Mouse (Mus musculus): ENCODE results near the gene Zfp318. TPM values are rescaled to one million over a fixed set of nuclear protein-coding genes. Genes with fewer than 3 reads are reported as not detected.

The Zfp318 gene
- polyA plus RNA-seq, 1 experiment from 2014 or later, result 13.0 TPM

DNA sequence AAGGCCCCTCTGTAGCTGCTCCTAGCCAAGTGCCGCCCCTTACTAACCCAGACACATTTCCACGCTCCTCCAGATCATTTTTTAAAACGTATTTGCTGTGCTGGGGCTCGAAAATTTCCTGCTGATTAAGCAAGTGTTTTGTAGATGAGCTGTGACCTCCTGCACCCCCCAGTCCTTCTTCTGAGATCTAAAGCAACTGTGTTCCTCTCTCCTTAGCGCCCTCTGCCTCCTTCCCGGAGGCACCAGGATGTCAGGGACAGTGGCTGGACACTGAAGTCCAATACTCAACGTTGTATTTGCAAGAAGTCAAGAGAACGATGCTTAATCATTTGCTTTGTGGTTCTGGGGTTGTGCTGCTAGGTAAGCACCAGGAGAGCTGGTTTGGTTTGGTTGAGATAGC is 77.8 kb downstream of the Zfp318 start:
- H3K36me3 ChIP-seq (ENCODE audit: control insufficient read depth, insufficient read depth, low read length), result no peaks in the 10 kb centered on the region
- ATAC-seq (ENCODE audit: insufficient number of reproducible peaks, insufficient read depth, low FRiP score, low read depth), result no peak
- H3K4me2 ChIP-seq (ENCODE audit: low read length), result peak overlapping the region; percentile 85
- H3K27ac ChIP-seq (replicated peaks in 1 of 2; ENCODE audit: control insufficient read depth in 1 of 2, insufficient read depth in 1 of 2, low read depth in 2 of 2, low read length in 2 of 2), result no peak overlapping the region
- peak overlapping the region; percentile 32 to 43 for H3K4me3 ChIP-seq (ENCODE audit: control insufficient read depth in 1 of 2, insufficient read depth in 1 of 2, low read depth in 1 of 2, low read length in 2 of 2)
- H3K27me3 ChIP-seq (ENCODE audit: control insufficient read depth, insufficient read depth, low read length), result peaks cover 36% of the 10 kb centered on the region
- H3K9me3 ChIP-seq (ENCODE audit: control insufficient read depth, low read length), result no peaks in the 10 kb centered on the region
- H3K9ac ChIP-seq (ENCODE audit: low read length), result peak overlapping the region; percentile 68
- 11% methylated on average over 8 of the region's 8 CpGs for WGBS
- H3K4me1 ChIP-seq (ENCODE audit: control insufficient read depth in 2 of 2, insufficient read depth in 2 of 2, low read length in 2 of 2), result peaks cover 29 to 32% of the 10 kb centered on the region in 2 experiments

DNA sequence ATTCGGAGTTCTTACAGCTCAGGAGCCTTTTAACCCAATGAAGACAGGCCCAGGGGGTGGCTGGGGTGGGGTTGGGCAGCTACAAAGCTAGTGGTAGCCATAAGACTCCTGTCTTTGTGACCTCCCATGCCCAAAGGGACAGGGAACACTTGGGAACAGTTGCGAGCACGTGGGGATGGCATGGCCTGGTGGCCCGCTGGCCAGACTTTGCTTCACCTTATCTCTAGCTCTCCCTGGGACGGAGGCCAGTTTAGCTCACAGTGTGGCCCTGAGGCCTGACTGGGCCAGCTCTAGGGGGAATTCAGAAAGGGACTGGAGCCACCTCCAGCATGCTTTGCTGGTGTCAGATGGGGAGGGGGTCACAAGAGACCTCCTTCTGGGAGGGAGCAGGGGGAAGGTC is 78.7 kb downstream of the Zfp318 start:
- Histone ChIP-seq H3K27me3 (ENCODE audit: control insufficient read depth, insufficient read depth, low read length) (peaks cover 32% of the 10 kb centered on the region), H3K27ac (replicated peaks in 1 of 2; ENCODE audit: control insufficient read depth in 1 of 2, insufficient read depth in 1 of 2, low read depth in 2 of 2, low read length in 2 of 2) (no peak overlapping the region), H3K4me1 (ENCODE audit: control insufficient read depth in 2 of 2, insufficient read depth in 2 of 2, low read length in 2 of 2) (peaks cover 29 to 32% of the 10 kb centered on the region in 2 experiments), H3K9me3 (ENCODE audit: control insufficient read depth, low read length) (no peaks in the 10 kb centered on the region), H3K36me3 (ENCODE audit: control insufficient read depth, insufficient read depth, low read length) (no peaks in the 10 kb centered on the region), H3K9ac (ENCODE audit: low read length) (no peak overlapping the region), H3K4me2 (ENCODE audit: low read length) (no peak overlapping the region), H3K4me3 (ENCODE audit: control insufficient read depth in 1 of 2, insufficient read depth in 1 of 2, low read depth in 1 of 2, low read length in 2 of 2) (no peak overlapping the region)
- ATAC-seq (ENCODE audit: insufficient number of reproducible peaks, insufficient read depth, low FRiP score, low read depth), result no peak
- WGBS, result 28% methylated on average over 5 of the region's 5 CpGs

DNA sequence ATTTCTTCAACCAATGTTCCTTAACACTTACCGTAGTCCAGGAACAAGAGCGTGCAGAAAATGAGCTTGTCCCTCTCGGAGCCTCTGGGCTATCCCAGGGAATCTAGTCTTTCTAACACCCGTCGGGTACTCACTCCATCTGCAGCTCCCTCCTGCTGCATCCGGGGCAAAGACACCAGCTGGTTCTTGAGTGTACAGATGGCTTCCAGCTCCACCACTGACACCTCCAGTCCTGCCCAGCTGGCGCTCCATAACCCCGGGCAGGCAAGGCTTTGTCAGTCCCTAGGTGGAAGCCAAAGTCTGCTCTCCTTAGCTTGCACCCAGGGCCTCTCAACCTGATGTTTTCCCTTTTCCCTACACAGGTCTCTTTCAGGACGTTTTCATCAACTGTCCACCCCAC is 84.3 kb downstream of the Zfp318 start:
- Histone ChIP-seq H3K4me2 (ENCODE audit: low read length) (no peak overlapping the region), H3K36me3 (ENCODE audit: control insufficient read depth, insufficient read depth, low read length) (no peaks in the 10 kb centered on the region), H3K4me3 (ENCODE audit: control insufficient read depth in 1 of 2, insufficient read depth in 1 of 2, low read depth in 1 of 2, low read length in 2 of 2) (no peak overlapping the region), H3K27ac (replicated peaks in 1 of 2; ENCODE audit: control insufficient read depth in 1 of 2, insufficient read depth in 1 of 2, low read depth in 2 of 2, low read length in 2 of 2) (no peak overlapping the region), H3K9me3 (ENCODE audit: control insufficient read depth, low read length) (no peaks in the 10 kb centered on the region), H3K9ac (ENCODE audit: low read length) (no peak overlapping the region), H3K27me3 (ENCODE audit: control insufficient read depth, insufficient read depth, low read length) (peaks cover 11% of the 10 kb centered on the region; the same call in 1 of the 2 replicates), H3K4me1 (ENCODE audit: control insufficient read depth in 2 of 2, insufficient read depth in 2 of 2, low read length in 2 of 2) (no peaks in the 10 kb centered on the region)
- WGBS, result 76% methylated on average over 9 of the region's 9 CpGs
- no peak for ATAC-seq (ENCODE audit: insufficient number of reproducible peaks, insufficient read depth, low FRiP score, low read depth)

Other genes with a start within 250 kb of the Zfp318 start
- 6.8 and 7.0 TPM in 2 replicates for gene Rsph9, start 239.5 kb upstream of the Zfp318 start, polyA plus RNA-seq (2014; fragmentation: Nextera tagmentation; extraction: Ambion mirVana)
- 27.1 and 31.5 TPM in 2 replicates for gene Mad2l1bp, start 230.2 kb upstream of the Zfp318 start, polyA plus RNA-seq (2014; fragmentation: Nextera tagmentation; extraction: Ambion mirVana)
- 24.8 and 29.1 TPM in 2 replicates for gene Gtpbp2, start 222.7 kb upstream of the Zfp318 start, polyA plus RNA-seq (2014; fragmentation: Nextera tagmentation; extraction: Ambion mirVana)
- gene Polh, start 181.1 kb upstream of the Zfp318 start, polyA plus RNA-seq (2014; fragmentation: Nextera tagmentation; extraction: Ambion mirVana), result 11.2 and 11.7 TPM in 2 replicates
- gene Xpo5, start 180.9 kb upstream of the Zfp318 start, polyA plus RNA-seq (2014; fragmentation: Nextera tagmentation; extraction: Ambion mirVana), result 24.1 and 24.2 TPM in 2 replicates
- gene Polr1c, start 135.7 kb upstream of the Zfp318 start, polyA plus RNA-seq (2014; fragmentation: Nextera tagmentation; extraction: Ambion mirVana), result 43.6 and 48.7 TPM in 2 replicates
- gene Yipf3, start 135.7 kb upstream of the Zfp318 start, polyA plus RNA-seq (2014; fragmentation: Nextera tagmentation; extraction: Ambion mirVana), result 90.8 and 93.0 TPM in 2 replicates
- gene Lrrc73, start 130.2 kb upstream of the Zfp318 start, polyA plus RNA-seq (2014; fragmentation: Nextera tagmentation; extraction: Ambion mirVana), result 0.53 and 0.92 TPM in 2 replicates
- 33.0 and 34.6 TPM in 2 replicates for gene Tjap1, start 100.7 kb upstream of the Zfp318 start, polyA plus RNA-seq (2014; fragmentation: Nextera tagmentation; extraction: Ambion mirVana)
- gene Dlk2, start 86.3 kb upstream of the Zfp318 start, polyA plus RNA-seq (2014; fragmentation: Nextera tagmentation; extraction: Ambion mirVana), result 0.19 and 0.57 TPM in 2 replicates
- 4.1 and 5.6 TPM in 2 replicates for gene Abcc10, start 55.4 kb upstream of the Zfp318 start, polyA plus RNA-seq (2014; fragmentation: Nextera tagmentation; extraction: Ambion mirVana)
- 0.61 and 1.3 TPM in 2 replicates for gene Crip3, start 45.2 kb downstream of the Zfp318 start, polyA plus RNA-seq (2014; fragmentation: Nextera tagmentation; extraction: Ambion mirVana)
- not detected in 2 replicates for gene Slc22a7, start 54.7 kb downstream of the Zfp318 start, polyA plus RNA-seq (2014; fragmentation: Nextera tagmentation; extraction: Ambion mirVana)
- gene Ttbk1, start 103.9 kb downstream of the Zfp318 start, polyA plus RNA-seq (2014; fragmentation: Nextera tagmentation; extraction: Ambion mirVana), result 0.16 and 0.18 TPM in 2 replicates
- gene Dnph1, start 113.0 kb downstream of the Zfp318 start, polyA plus RNA-seq (2014; fragmentation: Nextera tagmentation; extraction: Ambion mirVana), result 25.8 and 26.4 TPM in 2 replicates
- gene Cul9, start 162.7 kb downstream of the Zfp318 start, polyA plus RNA-seq (2014; fragmentation: Nextera tagmentation; extraction: Ambion mirVana), result 4.6 and 5.1 TPM in 2 replicates
- gene Srf, start 172.4 kb downstream of the Zfp318 start, polyA plus RNA-seq (2014; fragmentation: Nextera tagmentation; extraction: Ambion mirVana), result 15.6 and 17.8 TPM in 2 replicates
- 12.8 and 21.3 TPM in 2 replicates for gene Ptk7, start 245.8 kb downstream of the Zfp318 start, polyA plus RNA-seq (2014; fragmentation: Nextera tagmentation; extraction: Ambion mirVana)